Mouse (Mus musculus): ENCODE data around the gene Opcml.

DNA sequence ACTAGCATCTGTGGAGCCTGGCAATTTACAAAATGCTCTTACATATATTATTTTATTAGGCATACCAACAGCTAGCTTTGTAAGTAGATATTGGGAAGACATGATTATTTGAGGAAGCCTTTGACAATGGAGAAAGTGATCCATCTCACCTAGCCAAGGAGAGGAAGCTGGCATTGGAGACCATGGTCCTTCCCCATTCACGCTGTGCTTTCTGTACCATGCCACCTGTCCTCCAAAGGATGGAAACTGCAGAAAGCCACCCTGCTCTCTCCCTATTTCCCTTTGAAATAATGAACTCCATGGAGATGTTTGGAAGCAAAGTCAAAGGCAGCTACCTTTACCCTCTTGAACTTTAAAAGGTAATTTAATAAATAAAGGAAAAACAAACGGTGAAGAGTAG, 570.1 kb downstream of the Opcml start:
- no peak for TF ChIP-seq CTCF (IDR thresholded peaks at IDR 0.05; ENCODE audit: extremely low read depth, insufficient read depth, insufficient read length, insufficient replicate concordance)
- no peak for TF ChIP-seq POLR2A (IDR thresholded peaks at IDR 0.05; ENCODE audit: low read depth, low read length)

Measured in spleen, adult 2 months (tissue).